Mouse (Mus musculus): ENCODE results near the gene Fth1. TPM values are rescaled to one million over a fixed set of nuclear protein-coding genes. Genes with fewer than 3 reads are reported as not detected.

Gene Fth1
- total and polyA plus RNA-seq, 2 experiments from 2014 or later: 524 to 3,148 TPM

DNA sequence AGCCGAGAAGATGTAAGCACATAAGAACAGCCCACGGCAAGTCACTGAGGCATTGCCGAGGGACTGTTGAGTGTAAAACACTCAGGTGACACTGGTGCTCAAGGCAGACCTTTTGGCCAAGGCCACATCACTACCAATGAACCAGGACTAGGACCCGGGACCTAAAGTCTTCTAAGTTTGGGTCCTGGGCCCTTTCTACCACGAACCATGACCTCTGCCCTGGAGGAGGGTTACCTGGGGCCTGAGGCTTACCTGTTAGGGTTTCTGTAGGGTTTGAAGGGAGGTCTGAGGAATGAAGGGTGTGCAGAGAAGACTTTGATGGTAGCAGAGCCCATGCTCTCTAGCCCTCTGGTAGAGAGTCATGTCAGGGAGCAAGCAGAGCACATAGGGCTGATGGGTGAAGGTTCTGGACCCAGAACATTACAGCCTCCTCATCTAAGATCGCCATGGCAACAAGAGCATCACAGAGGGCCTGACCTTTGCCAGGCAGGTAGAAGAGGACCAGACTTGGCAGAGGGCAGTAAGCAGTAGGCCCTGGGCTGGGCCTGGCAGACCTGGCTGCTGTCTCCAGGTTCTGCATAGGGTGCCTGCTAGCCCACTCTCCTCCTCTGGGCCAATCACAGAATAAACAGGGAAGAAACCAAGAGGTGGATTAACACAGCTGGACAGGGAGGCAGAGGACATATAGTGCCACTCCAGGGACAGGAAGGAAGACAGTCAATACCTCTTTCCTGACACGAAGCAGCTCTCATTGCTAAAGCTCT lies 21.0 kb downstream of the Fth1 start, which contains the start of the genes Best1 and Rab3il1:
TSS of gene Best1 (minus strand) at position 428 of the 764 bp plus-strand sequence.
TSS of gene Rab3il1 (plus strand) at position 464 of the 764 bp plus-strand sequence.
- Histone ChIP-seq H3K9ac (replicated peaks; ENCODE audit: low read depth, low read length) (no peak within 1 kb of the TSS), H3K27me3 (ENCODE audit: control insufficient read depth, insufficient read depth, low read length) (no peaks in the 10 kb centered on the region), H3K4me1 (ENCODE audit: control insufficient read depth, insufficient read depth) (no peaks in the 10 kb centered on the region), H3K36me3 (replicated peaks; ENCODE audit: control insufficient read depth, insufficient read depth, low read length) (no peaks in the 10 kb centered on the region), H3K9me3 (replicated peaks; ENCODE audit: control insufficient read depth, low read length) (no peaks in the 10 kb centered on the region), H3K4me3 (ENCODE audit: low read depth, low read length) (no peak within 1 kb of the TSS), H3K27ac (ENCODE audit: low read depth) (no peak within 1 kb of the TSS), H3K4me2 (ENCODE audit: low read depth, low read length) (no peak within 1 kb of the TSS)
- WGBS: 67% methylated on average over 7 of the region's 7 CpGs
- TF ChIP-seq EP300 (IDR thresholded peaks at IDR 0.05; ENCODE audit: low read depth) (no peak), CTCF (IDR thresholded peaks at IDR 0.05; ENCODE audit: low read depth) (no peak)
- no peak for ATAC-seq (ENCODE audit: insufficient read depth, low read depth)
- DNase-seq (ENCODE audit: low spot score): no peak

DNA sequence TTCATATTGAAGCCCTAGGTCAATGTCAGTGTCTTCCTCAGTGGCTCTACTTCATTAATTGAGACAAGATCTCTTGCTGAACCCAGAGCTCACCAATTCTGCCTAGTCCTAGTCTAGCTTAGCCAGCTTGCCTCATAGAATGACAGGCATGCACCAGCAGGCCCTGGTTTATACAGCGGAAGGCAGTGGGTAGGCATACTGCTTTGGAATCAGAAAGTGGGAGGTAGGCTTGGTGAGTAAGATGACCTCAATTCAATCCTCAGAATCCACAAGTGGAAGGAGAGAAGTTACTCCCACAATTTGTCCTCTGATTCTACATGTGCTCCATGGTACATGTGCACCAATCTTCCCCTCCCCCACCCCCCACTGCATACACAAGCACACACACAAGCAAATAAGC lies 23.3 kb downstream of the Fth1 start:
- ATAC-seq (ENCODE audit: insufficient read depth, low read depth) (no peak), DNase-seq (ENCODE audit: low spot score) (no peak)
- Histone ChIP-seq H3K4me2 (ENCODE audit: low read depth, low read length) (no peak overlapping the region), H3K9me3 (replicated peaks; ENCODE audit: control insufficient read depth, low read length) (no peaks in the 10 kb centered on the region), H3K27ac (ENCODE audit: low read depth) (no peak overlapping the region), H3K4me3 (ENCODE audit: low read depth, low read length) (no peak overlapping the region), H3K36me3 (replicated peaks; ENCODE audit: control insufficient read depth, insufficient read depth, low read length) (no peaks in the 10 kb centered on the region), H3K27me3 (ENCODE audit: control insufficient read depth, insufficient read depth, low read length) (no peaks in the 10 kb centered on the region), H3K9ac (replicated peaks; ENCODE audit: low read depth, low read length) (no peak overlapping the region), H3K4me1 (ENCODE audit: control insufficient read depth, insufficient read depth) (no peaks in the 10 kb centered on the region)
- WGBS: 97% methylated on average over 1 of the region's 1 CpGs
- TF ChIP-seq CTCF (IDR thresholded peaks at IDR 0.05; ENCODE audit: low read depth) (no peak), EP300 (IDR thresholded peaks at IDR 0.05; ENCODE audit: low read depth) (no peak)

DNA sequence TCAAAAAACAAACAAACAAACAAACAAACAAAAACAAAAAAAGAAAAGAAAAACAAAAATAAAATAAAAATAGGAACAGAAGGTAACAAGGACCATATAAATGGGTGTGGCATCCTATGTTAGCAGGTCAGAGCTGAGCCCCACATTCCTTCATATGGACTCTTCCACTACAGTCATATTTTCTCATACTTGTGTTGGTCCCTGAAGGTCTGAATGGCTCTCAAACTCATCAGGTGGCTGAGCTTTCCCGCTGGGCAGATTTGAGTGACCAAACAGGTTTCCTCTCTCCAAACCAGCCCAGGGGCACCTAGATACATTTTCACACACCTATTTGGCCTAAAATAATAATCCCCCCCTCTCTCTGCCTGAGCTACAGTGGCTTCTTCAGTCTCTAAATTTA lies 31.0 kb downstream of the Fth1 start:
- 85% methylated on average over 1 of the region's 1 CpGs for WGBS
- ATAC-seq (ENCODE audit: insufficient read depth, low read depth): no peak
- DNase-seq (ENCODE audit: low spot score): no peak
- TF ChIP-seq CTCF (IDR thresholded peaks at IDR 0.05; ENCODE audit: low read depth) (no peak), EP300 (IDR thresholded peaks at IDR 0.05; ENCODE audit: low read depth) (no peak)
- Histone ChIP-seq H3K4me3 (ENCODE audit: low read depth, low read length) (no peak overlapping the region), H3K27ac (ENCODE audit: low read depth) (no peak overlapping the region), H3K36me3 (replicated peaks; ENCODE audit: control insufficient read depth, insufficient read depth, low read length) (no peaks in the 10 kb centered on the region), H3K4me2 (ENCODE audit: low read depth, low read length) (no peak overlapping the region), H3K9me3 (replicated peaks; ENCODE audit: control insufficient read depth, low read length) (no peaks in the 10 kb centered on the region), H3K4me1 (ENCODE audit: control insufficient read depth, insufficient read depth) (peaks cover 13% of the 10 kb centered on the region; the same call in 1 of the 2 replicates), H3K9ac (replicated peaks; ENCODE audit: low read depth, low read length) (no peak overlapping the region), H3K27me3 (ENCODE audit: control insufficient read depth, insufficient read depth, low read length) (no peaks in the 10 kb centered on the region)

DNA sequence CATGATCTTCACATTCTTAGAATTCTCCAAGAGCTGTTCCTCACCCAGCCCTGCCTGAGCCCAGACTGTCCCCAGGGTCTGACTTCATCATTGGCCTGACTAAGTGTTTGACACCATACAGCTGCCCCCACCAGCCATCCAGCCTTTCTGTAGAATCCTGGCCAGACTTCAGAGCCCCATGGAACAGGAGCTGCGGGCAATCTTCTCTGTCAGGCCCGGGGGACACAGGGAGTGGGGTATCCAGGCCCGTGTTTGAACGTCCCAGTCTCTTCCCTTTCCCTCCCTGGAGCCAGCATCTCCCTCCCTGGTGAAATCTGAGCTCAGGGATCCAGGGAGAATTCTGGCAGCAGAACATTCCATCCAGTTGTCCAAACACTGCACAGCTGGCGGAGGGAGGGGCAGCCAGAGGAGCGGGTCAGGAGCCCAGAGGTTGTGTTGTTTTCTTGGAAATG lies 32.5 kb downstream of the Fth1 start:
- no peak overlapping the region for H3K4me3 ChIP-seq (ENCODE audit: low read depth, low read length)
- DNase-seq (ENCODE audit: low spot score) (peak; percentile 77), ATAC-seq (ENCODE audit: insufficient read depth, low read depth) (peak; percentile 64)
- TF ChIP-seq CTCF (IDR thresholded peaks at IDR 0.05; ENCODE audit: low read depth): no peak
- TF ChIP-seq EP300 (IDR thresholded peaks at IDR 0.05; ENCODE audit: low read depth): 0 out of 2 replicates have a peak, but pooled peaks have one; percentile 21
- WGBS: 17% methylated on average over 6 of the region's 6 CpGs
- H3K4me1 ChIP-seq (ENCODE audit: control insufficient read depth, insufficient read depth): peaks cover 13% of the 10 kb centered on the region; the same call in 1 of the 2 replicates
- no peak overlapping the region for H3K9ac ChIP-seq (replicated peaks; ENCODE audit: low read depth, low read length)
- H3K4me2 ChIP-seq (ENCODE audit: low read depth, low read length): no peak overlapping the region
- no peaks in the 10 kb centered on the region for H3K27me3 ChIP-seq (ENCODE audit: control insufficient read depth, insufficient read depth, low read length)
- H3K27ac ChIP-seq (ENCODE audit: low read depth): peak overlapping the region; percentile 67
- no peaks in the 10 kb centered on the region for H3K9me3 ChIP-seq (replicated peaks; ENCODE audit: control insufficient read depth, low read length)
- no peaks in the 10 kb centered on the region for H3K36me3 ChIP-seq (replicated peaks; ENCODE audit: control insufficient read depth, insufficient read depth, low read length)

DNA sequence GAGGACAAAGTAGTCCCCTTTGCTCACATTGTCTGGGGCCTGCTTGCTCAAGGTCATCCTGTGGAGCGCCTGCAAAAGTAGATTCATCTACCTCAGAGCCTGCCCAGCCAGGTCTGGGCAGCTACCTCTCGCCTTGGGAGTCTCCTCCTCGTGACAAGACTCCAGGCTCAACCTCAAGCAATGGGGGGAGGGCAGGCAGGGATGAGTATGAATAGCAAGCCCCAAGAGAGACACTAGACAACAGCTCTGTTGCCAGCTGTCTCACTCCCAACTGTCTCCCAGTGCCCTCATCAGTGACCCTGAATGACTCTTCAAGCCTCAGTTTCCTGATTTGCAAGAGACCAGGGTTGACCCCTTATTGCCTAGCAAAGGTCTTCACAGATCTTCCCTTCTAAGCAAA lies 33.0 kb downstream of the Fth1 start:
- H3K9ac ChIP-seq (replicated peaks; ENCODE audit: low read depth, low read length): no peak overlapping the region
- H3K9me3 ChIP-seq (replicated peaks; ENCODE audit: control insufficient read depth, low read length): no peaks in the 10 kb centered on the region
- H3K4me3 ChIP-seq (ENCODE audit: low read depth, low read length): no peak overlapping the region
- H3K4me1 ChIP-seq (ENCODE audit: control insufficient read depth, insufficient read depth): peaks cover 14% of the 10 kb centered on the region; the same call in 1 of the 2 replicates
- H3K4me2 ChIP-seq (ENCODE audit: low read depth, low read length): no peak overlapping the region
- no peak for ATAC-seq (ENCODE audit: insufficient read depth, low read depth)
- no peaks in the 10 kb centered on the region for H3K36me3 ChIP-seq (replicated peaks; ENCODE audit: control insufficient read depth, insufficient read depth, low read length)
- TF ChIP-seq CTCF (IDR thresholded peaks at IDR 0.05; ENCODE audit: low read depth) (no peak), EP300 (IDR thresholded peaks at IDR 0.05; ENCODE audit: low read depth) (no peak)
- H3K27me3 ChIP-seq (ENCODE audit: control insufficient read depth, insufficient read depth, low read length): no peaks in the 10 kb centered on the region
- no peak for DNase-seq (ENCODE audit: low spot score)
- 32% methylated on average over 3 of the region's 3 CpGs for WGBS
- peak overlapping the region; percentile 67 for H3K27ac ChIP-seq (ENCODE audit: low read depth)

Data from heart, postnatal 0 days (tissue).